Mouse (Mus musculus) forebrain, embryonic 14.5 days (tissue): ENCODE data around the gene Mcm8. TPM values are rescaled to one million over a fixed set of nuclear protein-coding genes. Genes with fewer than 3 reads are reported as not detected.

Source experiments
- ATAC-seq: fragments of 200-750 bp; cut with Nextera tagmentation; 2 replicates; pipeline ENCODE4 v1.8.0; 2017; ENCODE audit warnings: mild to moderate bottlenecking, moderate library complexity
- DNase-seq: peaks from one replicate; pipeline ENCODE4 v3.0.0-alpha.2; 2015; ENCODE audit warnings: low spot score
- H3K27ac ChIP-seq: fragments of 300-500 bp; sonication (generic); 2 replicates; pipeline ENCODE4 v1.5.1; 2014; ENCODE audit warnings: low read depth, mild to moderate bottlenecking, control low read depth, low read length, moderate library complexity
- H3K27me3 ChIP-seq: fragments of 300-500 bp; sonication (generic); replicated peaks from 2 replicates; pipeline ENCODE4 v1.6.1; 2014; ENCODE audit warnings: low read length, control low read depth, mixed read lengths; ENCODE audit not compliant: control insufficient read depth, insufficient read depth
- H3K36me3 ChIP-seq: fragments of 300-500 bp; sonication (generic); 2 replicates; pipeline ENCODE4 v1.6.1; 2014; ENCODE audit warnings: low read length, control low read depth; ENCODE audit not compliant: control insufficient read depth, insufficient read depth
- H3K4me1 ChIP-seq: fragments of 300-500 bp; sonication (generic); 2 replicates; pipeline ENCODE4 v1.6.1; 2014; ENCODE audit warnings: antibody characterized with exemption, low read length, control low read depth; ENCODE audit not compliant: control insufficient read depth, insufficient read depth
- H3K4me2 ChIP-seq: fragments of 300-500 bp; sonication (generic); 2 replicates; pipeline ENCODE4 v1.6.1; 2014; ENCODE audit warnings: mild to moderate bottlenecking, control low read depth, low read length
- H3K4me3 ChIP-seq: fragments of 300-500 bp; sonication (generic); 2 replicates; pipeline ENCODE4 v1.5.1; 2014; ENCODE audit warnings: low read depth, low read length, control low read depth
- H3K9ac ChIP-seq: fragments of 300-500 bp; sonication (generic); 2 replicates; pipeline ENCODE4 v1.6.1; 2014; ENCODE audit warnings: mild to moderate bottlenecking, low read length, control low read depth, moderate library complexity
- H3K9me3 ChIP-seq: fragments of 300-500 bp; sonication (generic); replicated peaks from 2 replicates; pipeline ENCODE4 v1.6.1; 2016; ENCODE audit warnings: low read length, control low read depth, mixed read lengths; ENCODE audit not compliant: control insufficient read depth
- WGBS: fragments of 180-500 bp; shearing (Covaris S2); extraction: QIAGEN DNeasy Blood & Tissue Kit; methylation state at CpG from one replicate; pipeline ENCODE4 v1.1.7; 2014; 5-methylcytosine and 5-hydroxymethylcytosine counted together
- polyA plus RNA-seq: library from polyadenylated mRNA; unstranded; fragments of >200 nt; fragmentation: Nextera tagmentation; extraction: Ambion mirVana; gene quantifications from 2 replicates; pipeline ENCODE4 v1.2.1, GENCODE M21; 2014

Mcm8 gene
- polyA plus RNA-seq: 9.3 and 9.5 TPM in 2 replicates

- WGBS: under 1% methylated on average over 58 of the region's 59 CpGs
- peaks cover 18% of the 10 kb centered on the region for H3K36me3 ChIP-seq
- H3K4me1 ChIP-seq: peaks cover 11% of the 10 kb centered on the region; the same call in 1 of the 2 replicates
- peak within 1 kb of the TSS; percentile 81 for H3K4me3 ChIP-seq
- DNase-seq (peak; percentile 99), ATAC-seq (peak; percentile 100)
- H3K9me3 ChIP-seq: no peaks in the 10 kb centered on the region
- H3K27ac ChIP-seq: 0 out of 2 replicates have a peak within 1 kb of the TSS, but pooled peaks have one; percentile 33
- H3K9ac ChIP-seq: peak within 1 kb of the TSS; percentile 72
- H3K4me2 ChIP-seq: peak within 1 kb of the TSS; percentile 71
- no peaks in the 10 kb centered on the region for H3K27me3 ChIP-seq
Observed at GRCm38 (mm10) chr2:132815608-132816314, at the start of gene Mcm8, which contains the start of gene Trmt6. Gene Mcm8, plus strand, starts transcription at chr2:132816141. Gene Trmt6, minus strand, starts transcription at chr2:132816055.

- H3K9me3 ChIP-seq: no peaks in the 10 kb centered on the region
- no peak overlapping the region for H3K27ac ChIP-seq
- H3K4me1 ChIP-seq: no peaks in the 10 kb centered on the region
- 82% methylated on average over 1 of the region's 1 CpGs for WGBS
- H3K27me3 ChIP-seq: no peaks in the 10 kb centered on the region
- H3K4me2 ChIP-seq: no peak overlapping the region
- no peak overlapping the region for H3K9ac ChIP-seq
- no peaks in the 10 kb centered on the region for H3K36me3 ChIP-seq
- H3K4me3 ChIP-seq: no peak overlapping the region
- DNase-seq (no peak), ATAC-seq (no peak)
Observed at GRCm38 (mm10) chr2:132770822-132771221, 45.1 kb upstream of the Mcm8 start.

GRCm38 (mm10) chr2:132780978-132781377, 35.0 kb upstream of the Mcm8 start, which contains the start of gene Chgb:
Gene Chgb, plus strand, starts transcription at chr2:132781278.
- H3K9ac ChIP-seq: peak within 1 kb of the TSS; percentile 80
- H3K4me1 ChIP-seq: no peaks in the 10 kb centered on the region; the same call in 1 of the 2 replicates
- H3K36me3 ChIP-seq: no peaks in the 10 kb centered on the region
- no peak; the same call in 1 of the 2 replicates for ATAC-seq
- no peaks in the 10 kb centered on the region for H3K9me3 ChIP-seq
- WGBS: 9% methylated on average over 4 of the region's 4 CpGs
- peak within 1 kb of the TSS; percentile 62 for H3K4me2 ChIP-seq
- H3K27me3 ChIP-seq: no peaks in the 10 kb centered on the region
- H3K27ac ChIP-seq: peak within 1 kb of the TSS; percentile 88
- peak within 1 kb of the TSS; percentile 55 for H3K4me3 ChIP-seq
- no peak for DNase-seq

GRCm38 (mm10) chr2:132781439-132782068, 34.4 kb upstream of the Mcm8 start:
- DNase-seq: peak; percentile 91
- no peaks in the 10 kb centered on the region for H3K27me3 ChIP-seq
- peak overlapping the region; percentile 88 for H3K27ac ChIP-seq
- peak overlapping the region; percentile 80 for H3K9ac ChIP-seq
- H3K36me3 ChIP-seq: no peaks in the 10 kb centered on the region
- H3K9me3 ChIP-seq: no peaks in the 10 kb centered on the region
- peak; percentile 98 for ATAC-seq
- under 1% methylated on average over 40 of the region's 41 CpGs for WGBS
- H3K4me1 ChIP-seq: no peaks in the 10 kb centered on the region; the same call in 1 of the 2 replicates
- H3K4me3 ChIP-seq: peak overlapping the region; percentile 55
- H3K4me2 ChIP-seq: peak overlapping the region; percentile 62

GRCm38 (mm10) chr2:132784039-132784438, 31.9 kb upstream of the Mcm8 start:
- no peak for DNase-seq
- Histone ChIP-seq H3K27me3 (no peaks in the 10 kb centered on the region), H3K27ac (no peak overlapping the region), H3K4me1 (no peaks in the 10 kb centered on the region; the same call in 1 of the 2 replicates), H3K9ac (no peak overlapping the region), H3K36me3 (no peaks in the 10 kb centered on the region), H3K4me2 (no peak overlapping the region), H3K9me3 (no peaks in the 10 kb centered on the region), H3K4me3 (no peak overlapping the region)
- WGBS: 87% methylated on average over 6 of the region's 6 CpGs
- no peak for ATAC-seq

- DNase-seq: no peak
- Histone ChIP-seq H3K36me3 (peaks cover 3% of the 10 kb centered on the region; the same call in 1 of the 2 replicates), H3K9me3 (no peaks in the 10 kb centered on the region), H3K4me3 (no peak overlapping the region), H3K27me3 (no peaks in the 10 kb centered on the region), H3K27ac (no peak overlapping the region), H3K4me2 (no peak overlapping the region), H3K9ac (no peak overlapping the region), H3K4me1 (no peaks in the 10 kb centered on the region)
- no peak for ATAC-seq
- WGBS: 89% methylated on average over 19 of the region's 19 CpGs
Observed at GRCm38 (mm10) chr2:132793441-132794203, 22.3 kb upstream of the Mcm8 start.

GRCm38 (mm10) chr2:132794204-132794586, 21.7 kb upstream of the Mcm8 start:
- WGBS: 94% methylated on average over 7 of the region's 7 CpGs
- Histone ChIP-seq H3K9ac (no peak overlapping the region), H3K27me3 (no peaks in the 10 kb centered on the region)

GRCm38 (mm10) chr2:132802976-132803375, 13.0 kb upstream of the Mcm8 start:
- Histone ChIP-seq H3K4me2 (no peak overlapping the region), H3K27me3 (no peaks in the 10 kb centered on the region), H3K27ac (no peak overlapping the region), H3K36me3 (peaks cover 49% of the 10 kb centered on the region), H3K4me3 (no peak overlapping the region), H3K4me1 (no peaks in the 10 kb centered on the region), H3K9ac (no peak overlapping the region), H3K9me3 (no peaks in the 10 kb centered on the region)
- no peak for DNase-seq
- WGBS: 90% methylated on average over 2 of the region's 2 CpGs
- ATAC-seq: no peak

More at GRCm38 (mm10) chr2:132794204-132794586, 21.7 kb upstream of the Mcm8 start:
- Histone ChIP-seq H3K27ac (no peak overlapping the region), H3K9me3 (no peaks in the 10 kb centered on the region), H3K4me1 (no peaks in the 10 kb centered on the region), H3K36me3 (peaks cover 3% of the 10 kb centered on the region; the same call in 1 of the 2 replicates), H3K4me3 (no peak overlapping the region), H3K4me2 (no peak overlapping the region)
- no peak for DNase-seq
- no peak for ATAC-seq
